Mouse (Mus musculus) hindbrain, postnatal 0 days (tissue): Measurements from ENCODE around the gene Nat8f7. TPM values are rescaled to one million over a fixed set of nuclear protein-coding genes. Genes with fewer than 3 reads are reported as not detected.
"Not testable (repeated sequence)": the region's sequence is repeated elsewhere in the genome, so short reads cannot be mapped to it uniquely, and the experiment has no call there.

Experiments used
- ATAC-seq: fragments of 200-750 bp; cut with Nextera tagmentation; 2 replicates; pipeline ENCODE4 v1.8.0; 2017; ENCODE audit warnings: mild to moderate bottlenecking, moderate TSS enrichment, moderate library complexity
- DNase-seq: peaks from one replicate; pipeline ENCODE4 v3.0.0-alpha.2; 2015; ENCODE audit warnings: low spot score
- H3K27ac ChIP-seq: fragments of 300-500 bp; sonication (generic); 2 replicates; pipeline ENCODE4 v1.5.1; 2014; ENCODE audit warnings: mild to moderate bottlenecking
- H3K27me3 ChIP-seq: fragments of 300-500 bp; sonication (generic); 2 replicates; pipeline ENCODE4 v1.6.1; 2014; ENCODE audit warnings: low read length, mixed read lengths; ENCODE audit not compliant: insufficient read depth
- H3K36me3 ChIP-seq: fragments of 300-500 bp; sonication (generic); 2 replicates; pipeline ENCODE4 v1.6.1; 2014; ENCODE audit warnings: low read length, mixed read lengths; ENCODE audit not compliant: insufficient read depth
- H3K4me1 ChIP-seq: fragments of 300-500 bp; sonication (generic); 2 replicates; pipeline ENCODE4 v1.6.1; 2014; ENCODE audit warnings: antibody characterized with exemption, low read length, mixed read lengths; ENCODE audit not compliant: insufficient read depth
- H3K4me2 ChIP-seq: fragments of 300-500 bp; sonication (generic); 2 replicates; pipeline ENCODE4 v1.6.1; 2014; ENCODE audit warnings: low read depth, mild to moderate bottlenecking, low read length, moderate library complexity, mixed read lengths
- H3K4me3 ChIP-seq: fragments of 300-500 bp; sonication (generic); 2 replicates; pipeline ENCODE4 v1.5.1; 2014; ENCODE audit warnings: low read length
- H3K9ac ChIP-seq: fragments of 300-500 bp; sonication (generic); replicated peaks from 2 replicates; pipeline ENCODE4 v1.6.1; 2014; ENCODE audit warnings: mild to moderate bottlenecking, low read length, moderate library complexity, mixed read lengths
- H3K9me3 ChIP-seq: fragments of 300-500 bp; sonication (generic); 2 replicates; pipeline ENCODE4 v1.6.1; 2016; ENCODE audit warnings: low read length, mixed read lengths
- WGBS: fragments of 180-500 bp; shearing (Covaris S2); extraction: QIAGEN DNeasy Blood & Tissue Kit; methylation state at CpG from one replicate; pipeline ENCODE4 v1.1.7; 2014; 5-methylcytosine and 5-hydroxymethylcytosine counted together
- microRNA-seq, 2 experiments: library from miRNA; unstranded; fragments of <30 nt; microRNA quantifications; one replicate each; pipeline ENCODE4; 2016
- polyA plus RNA-seq: library from polyadenylated mRNA; unstranded; fragments of >200 nt; fragmentation: Nextera tagmentation; extraction: Ambion mirVana; gene quantifications from 2 replicates; pipeline ENCODE4 v1.2.1, GENCODE M21; 2015
- total RNA-seq: library from RNA; depleted of rRNA; stranded (reverse); fragments of >200 nt; gene quantifications from 2 replicates; pipeline ENCODE4 v1.2.3, GENCODE M21; 2014; rRNA removed

Gene Nat8f7
- 0.58 TPM in 1 of 2 replicates, not detected in the other for total RNA-seq
- polyA plus RNA-seq, result 0.21 TPM in 1 of 2 replicates, not detected in the other

DNA sequence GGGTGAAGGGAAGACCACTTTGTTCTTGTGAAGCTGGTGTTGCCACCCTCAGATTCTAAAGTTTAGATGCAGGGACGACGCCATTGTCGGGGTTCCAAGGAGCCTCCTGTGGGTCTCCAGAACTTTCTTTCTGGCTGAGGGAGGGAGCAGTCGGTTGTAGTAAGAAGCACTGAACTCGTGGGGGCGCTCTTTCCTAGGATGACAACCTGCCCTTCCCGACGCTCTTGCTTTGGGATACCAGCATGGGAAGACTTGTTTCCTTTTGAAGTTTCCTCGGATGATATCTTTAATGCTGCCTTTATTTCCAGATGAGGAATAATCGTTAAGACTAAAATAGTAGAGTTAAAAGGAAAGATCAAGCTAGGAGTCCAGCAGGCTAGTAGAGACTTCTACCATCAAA, at the start of gene Nat8f7:
TSS of gene Nat8f7 (minus strand) at position 101 of the 400 bp plus-strand sequence.
- WGBS, result 82% methylated on average over 9 of the region's 10 CpGs
- not testable (repeated sequence) for DNase-seq, ATAC-seq

DNA sequence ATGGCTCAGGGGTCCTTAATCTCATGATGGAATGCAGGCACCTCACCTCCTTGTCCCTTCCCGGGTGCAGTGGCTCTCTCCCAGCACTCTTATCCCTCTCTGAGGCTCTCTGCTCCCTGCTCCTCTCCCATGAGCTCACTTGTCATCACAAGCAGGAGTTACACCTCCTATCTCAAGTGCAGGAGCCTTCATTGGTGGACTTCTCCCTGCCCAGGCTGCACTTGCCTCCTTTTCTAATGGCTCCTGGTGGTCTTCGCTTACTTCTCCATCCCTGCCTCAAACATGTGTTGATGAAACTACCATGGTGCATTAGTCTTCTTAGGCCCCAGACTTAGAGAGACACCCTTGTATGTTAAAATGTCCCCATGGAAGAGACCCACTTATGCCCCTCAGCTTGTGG, 49.7 kb upstream of the Nat8f7 start:
- not testable (repeated sequence) for H3K4me3 ChIP-seq, DNase-seq, ATAC-seq, H3K36me3 ChIP-seq, H3K27ac ChIP-seq, H3K4me1 ChIP-seq, H3K9me3 ChIP-seq, H3K4me2 ChIP-seq, H3K27me3 ChIP-seq, H3K9ac ChIP-seq
- 97% methylated on average over 1 of the region's 2 CpGs for WGBS

More for the DNA sequence above, at the start of gene Nat8f7:
- not testable (repeated sequence) for H3K4me3 ChIP-seq, H3K4me1 ChIP-seq, H3K4me2 ChIP-seq, H3K27me3 ChIP-seq, H3K9ac ChIP-seq, H3K9me3 ChIP-seq, H3K27ac ChIP-seq, H3K36me3 ChIP-seq

DNA sequence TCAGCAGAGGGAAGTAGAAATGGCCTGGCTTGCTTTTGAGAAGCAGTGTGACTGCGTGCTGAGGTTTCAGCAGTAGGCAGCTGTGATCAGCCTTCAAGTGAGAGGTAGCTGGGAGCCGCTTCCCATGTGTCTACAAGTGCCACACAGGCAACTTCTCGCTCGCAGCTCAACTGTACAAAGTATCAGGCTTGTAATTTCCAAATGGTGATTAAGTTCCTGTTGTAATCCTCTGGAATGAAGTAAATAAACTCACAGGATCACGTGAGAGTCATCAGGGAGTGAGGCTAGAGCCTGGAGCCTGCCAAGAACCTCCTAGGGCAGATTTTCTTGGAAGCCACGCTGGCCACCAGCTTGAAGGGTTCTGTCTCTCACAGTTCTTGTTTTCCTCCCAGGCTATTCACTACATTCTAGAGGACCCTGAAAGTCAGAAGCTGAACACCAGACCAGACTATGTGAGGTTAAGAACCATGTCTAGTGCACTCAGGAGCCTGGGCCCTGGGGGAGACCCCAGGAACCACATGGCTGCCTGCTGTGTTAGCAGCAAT, 42.8 kb upstream of the Nat8f7 start:
- not testable (repeated sequence) for DNase-seq, H3K4me1 ChIP-seq, H3K4me2 ChIP-seq, H3K36me3 ChIP-seq, ATAC-seq, H3K9ac ChIP-seq, H3K4me3 ChIP-seq, H3K9me3 ChIP-seq, H3K27ac ChIP-seq, H3K27me3 ChIP-seq
- 67% methylated on average over 2 of the region's 6 CpGs for WGBS

DNA sequence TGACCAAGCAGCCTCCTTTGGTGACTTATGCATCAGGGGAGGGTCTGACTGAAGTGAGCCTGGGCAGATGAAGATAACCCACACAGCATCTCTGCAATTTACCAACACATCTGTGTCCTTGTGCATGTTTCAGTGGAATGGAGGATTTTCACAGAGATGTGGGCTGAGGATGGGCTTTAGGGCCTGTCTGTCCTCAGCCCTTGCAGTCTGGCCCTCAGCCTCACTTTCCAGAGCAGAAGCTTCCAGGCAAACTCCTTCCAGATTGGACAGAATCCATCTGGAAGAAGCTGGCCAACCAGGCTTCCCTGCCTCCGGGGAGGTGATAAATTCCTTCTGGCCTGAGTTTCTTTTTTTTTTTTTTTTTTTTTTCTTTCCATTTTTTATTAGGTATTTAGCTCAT, 3.4 kb downstream of the Nat8f7 start:
- not testable (repeated sequence) for H3K36me3 ChIP-seq, H3K9me3 ChIP-seq, DNase-seq, H3K4me1 ChIP-seq, ATAC-seq, H3K4me3 ChIP-seq, H3K27ac ChIP-seq, H3K27me3 ChIP-seq, H3K4me2 ChIP-seq, H3K9ac ChIP-seq
- WGBS, result 60% methylated on average over 1 of the region's 1 CpGs

DNA sequence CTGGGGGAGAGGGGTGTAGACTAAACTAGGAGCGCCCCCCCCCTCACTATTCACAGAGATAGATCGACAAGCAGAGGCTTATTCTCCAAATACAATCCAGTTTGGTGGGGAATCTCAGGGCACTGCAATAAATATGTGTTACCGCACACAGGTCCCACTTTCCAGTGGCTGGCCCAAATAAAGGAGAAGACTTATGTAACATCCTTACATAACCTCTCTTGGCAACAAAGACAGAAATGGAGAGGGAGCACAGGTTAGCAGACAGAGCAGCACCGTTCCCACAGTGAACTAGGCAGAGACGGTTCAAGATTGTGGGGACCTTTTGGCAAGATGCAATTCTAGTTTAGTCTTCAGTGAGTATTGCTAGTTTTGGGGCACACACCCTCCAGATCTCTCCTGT, 3.8 kb downstream of the Nat8f7 start:
- not testable (repeated sequence) for ATAC-seq, H3K27ac ChIP-seq, H3K4me1 ChIP-seq, H3K4me3 ChIP-seq, H3K27me3 ChIP-seq, H3K9ac ChIP-seq, H3K36me3 ChIP-seq, H3K4me2 ChIP-seq, H3K9me3 ChIP-seq, DNase-seq
- 95% methylated on average over 5 of the region's 5 CpGs for WGBS

DNA sequence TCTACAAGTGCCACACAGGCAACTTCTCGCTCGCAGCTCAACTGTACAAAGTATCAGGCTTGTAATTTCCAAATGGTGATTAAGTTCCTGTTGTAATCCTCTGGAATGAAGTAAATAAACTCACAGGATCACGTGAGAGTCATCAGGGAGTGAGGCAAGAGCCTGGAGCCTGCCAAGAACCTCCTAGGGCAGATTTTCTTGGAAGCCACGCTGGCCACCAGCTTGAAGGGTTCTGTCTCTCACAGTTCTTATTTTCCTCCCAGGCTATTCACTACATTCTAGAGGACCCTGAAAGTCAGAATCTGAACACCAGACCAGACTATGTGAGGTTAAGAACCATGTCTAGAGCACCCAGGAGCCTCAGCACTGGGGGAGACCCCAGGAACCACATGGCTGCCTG, 11.1 kb downstream of the Nat8f7 start:
- not testable (repeated sequence) for H3K4me2 ChIP-seq, H3K27me3 ChIP-seq, H3K36me3 ChIP-seq, ATAC-seq, H3K9ac ChIP-seq, DNase-seq, H3K4me1 ChIP-seq, H3K27ac ChIP-seq, H3K9me3 ChIP-seq, H3K4me3 ChIP-seq
- WGBS, result 85% methylated on average over 2 of the region's 4 CpGs

Small RNAs within 50 kb of the gene (microRNA-seq; reads per million reads assigned to microRNA genes)
- gene Gm27317, result 0 reads per million in 2 experiments

Other genes with a start within 250 kb of the Nat8f7 start
- 60.1 and 62.4 TPM in 2 replicates for gene Fbxo41, start 210.2 kb downstream of the Nat8f7 start, total RNA-seq
- gene Fbxo41, start 210.2 kb downstream of the Nat8f7 start, polyA plus RNA-seq, result 10.5 TPM in 2 replicates
- gene Egr4, start 199.6 kb downstream of the Nat8f7 start, total RNA-seq, result 0.37 TPM in 1 of 2 replicates, not detected in the other
- 0.10 and 0.30 TPM in 2 replicates for gene Egr4, start 199.6 kb downstream of the Nat8f7 start, polyA plus RNA-seq
- 12.8 and 15.5 TPM in 2 replicates for gene Alms1, start 125.7 kb downstream of the Nat8f7 start, total RNA-seq
- 2.5 and 3.0 TPM in 2 replicates for gene Alms1, start 125.7 kb downstream of the Nat8f7 start, polyA plus RNA-seq
- not detected in 2 replicates for gene Nat8f3, start 52.5 kb upstream of the Nat8f7 start, total RNA-seq
- gene Nat8f3, start 52.5 kb upstream of the Nat8f7 start, polyA plus RNA-seq, result 0.15 and 0.23 TPM in 2 replicates
- 0.29 TPM in 1 of 2 replicates, not detected in the other for gene Nat8f6, start 107.7 kb upstream of the Nat8f7 start, total RNA-seq
- not detected in 2 replicates for gene Nat8f6, start 107.7 kb upstream of the Nat8f7 start, polyA plus RNA-seq
- gene Nat8f5, start 107.8 kb upstream of the Nat8f7 start, total RNA-seq, result 0.72 and 1.9 TPM in 2 replicates
- gene Nat8f5, start 107.8 kb upstream of the Nat8f7 start, polyA plus RNA-seq, result 0.54 and 0.73 TPM in 2 replicates
- not detected in 2 replicates for gene Nat8, start 118.9 kb upstream of the Nat8f7 start, total RNA-seq
- 0.64 and 0.74 TPM in 2 replicates for gene Nat8, start 118.9 kb upstream of the Nat8f7 start, polyA plus RNA-seq
- gene Nat8f2, start 156.0 kb upstream of the Nat8f7 start, total RNA-seq, result not detected in 2 replicates
- not detected in 2 replicates for gene Nat8f2, start 156.0 kb upstream of the Nat8f7 start, polyA plus RNA-seq
- 4.9 and 6.7 TPM in 2 replicates for gene Nat8f4, start 191.7 kb upstream of the Nat8f7 start, total RNA-seq
- gene Nat8f4, start 191.7 kb upstream of the Nat8f7 start, polyA plus RNA-seq, result 5.9 and 6.0 TPM in 2 replicates
- gene Tprkb, start 198.7 kb upstream of the Nat8f7 start, total RNA-seq, result 33.0 and 56.6 TPM in 2 replicates
- gene Tprkb, start 198.7 kb upstream of the Nat8f7 start, polyA plus RNA-seq, result 61.4 and 63.6 TPM in 2 replicates
- 15.8 and 62.8 TPM in 2 replicates for gene Nat8f1, start 202.5 kb upstream of the Nat8f7 start, total RNA-seq
- gene Nat8f1, start 202.5 kb upstream of the Nat8f7 start, polyA plus RNA-seq, result 20.7 and 20.8 TPM in 2 replicates
- 57.9 and 60.6 TPM in 2 replicates for gene Dusp11, start 248.5 kb upstream of the Nat8f7 start, total RNA-seq
- 31.6 TPM in 2 replicates for gene Dusp11, start 248.5 kb upstream of the Nat8f7 start, polyA plus RNA-seq